Mouse (Mus musculus): ENCODE measurements around the gene Atp4b.

DNA sequence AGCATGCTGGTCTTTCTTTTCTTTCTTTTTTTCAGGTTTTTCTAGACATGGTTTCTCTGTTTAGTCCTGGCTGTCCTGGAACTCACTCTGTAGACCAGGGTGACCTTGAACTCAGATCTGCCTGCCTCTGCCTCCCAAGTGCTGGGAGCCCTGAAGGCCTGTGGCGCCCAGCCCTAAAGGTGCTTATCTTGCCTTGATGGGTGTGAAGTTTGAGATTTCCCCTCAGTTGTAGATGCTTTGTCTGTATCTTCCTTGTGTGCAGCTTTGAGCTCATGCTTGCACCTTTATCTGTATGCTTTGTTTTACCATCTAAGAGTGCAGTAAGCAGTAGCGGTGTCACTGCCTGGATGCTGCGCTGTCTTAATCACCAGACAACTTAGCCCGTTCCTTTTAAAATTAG, 53.5 kb downstream of the Atp4b start:
- TF ChIP-seq TAL1 (IDR thresholded peaks at IDR 0.05; ENCODE audit: low read length) (no peak), GATA1 (IDR thresholded peaks at IDR 0.05; ENCODE audit: low read length) (no peak)

Measured in erythroblast, embryonic 14.5 days (primary cell).